Mouse (Mus musculus) retina, embryonic 14.5 days (tissue): ENCODE results near the gene Csrnp2.

Experiments used
- DNase-seq: peaks from one replicate; pipeline ENCODE4 v3.0.0-alpha.2; 2015; ENCODE audit warnings: low spot score

Gene Csrnp2

DNA sequence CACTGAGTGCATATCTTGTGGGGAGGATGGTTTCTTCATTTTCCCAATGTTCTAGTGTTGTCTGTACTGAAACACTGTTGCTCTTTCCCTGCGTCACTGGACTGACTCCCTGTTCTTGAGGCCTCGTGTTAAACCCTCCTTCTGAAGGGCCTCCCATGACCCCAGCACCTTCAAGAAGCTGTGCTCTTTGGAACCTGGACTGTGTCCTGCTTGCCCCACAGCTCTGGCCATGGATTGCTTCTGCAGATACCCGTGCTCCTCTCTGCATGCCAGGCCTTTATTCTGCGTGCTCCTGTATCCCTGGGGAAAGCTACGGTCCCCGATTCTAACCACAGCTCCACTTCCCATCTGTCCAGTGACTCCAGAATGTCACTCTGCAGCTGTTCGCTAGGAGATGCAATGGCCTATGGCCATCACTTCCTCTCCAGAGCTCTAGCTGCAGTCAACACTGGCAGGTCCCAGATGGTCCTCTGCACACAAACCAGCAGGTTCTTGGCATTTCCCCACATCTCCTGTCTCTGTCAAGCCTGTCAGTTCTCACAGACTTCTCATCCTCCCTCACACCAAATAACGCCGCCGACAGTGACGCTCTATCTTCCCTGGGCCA, 65.2 kb downstream of the Csrnp2 start:
- no peak for DNase-seq
